Mouse (Mus musculus) bone marrow, adult 2 months (tissue): ENCODE measurements at regions not wholly inside any gene's neighbourhood (a gene's known extent, or its start where the extent isn't known, plus 50 kb on each side); places are given as distances from the start of the nearest gene placed in this dataset.

Experiments
- CTCF ChIP-seq: fragments of 200-500 bp; IDR thresholded peaks from 2 replicates; pipeline ENCODE4 v1.5.1; 2011; ENCODE audit warnings: low read length, control low read depth; ENCODE audit not compliant: control insufficient read depth, insufficient read depth
- POLR2A ChIP-seq: fragments of 200-500 bp; IDR thresholded peaks from 2 replicates; pipeline ENCODE4 v1.6.1; 2011; ENCODE audit warnings: low read depth, mild to moderate bottlenecking, control low read depth, low read length, borderline replicate concordance; ENCODE audit not compliant: control insufficient read depth

DNA sequence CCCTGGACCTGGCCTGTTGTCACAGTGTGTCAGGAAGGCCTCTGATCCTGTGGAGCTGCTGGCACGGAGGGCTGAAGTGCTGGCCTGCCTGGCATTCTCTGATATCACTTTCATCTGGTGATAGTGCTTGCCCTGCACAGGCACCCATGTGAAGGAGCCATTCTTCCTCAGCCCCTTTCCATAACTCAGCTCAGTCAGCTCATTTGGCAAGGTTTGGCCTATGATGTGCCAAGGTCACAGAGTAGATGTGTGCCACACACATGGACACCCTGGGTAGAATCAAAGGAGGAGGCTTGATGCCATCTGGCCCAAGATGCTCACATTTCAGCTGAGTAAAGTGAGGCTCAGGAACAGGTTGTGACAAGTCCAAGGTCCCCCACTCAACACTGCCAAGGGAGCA, 558.5 kb upstream of the Klf4 start:
- no peak for TF ChIP-seq CTCF
- no peak for TF ChIP-seq POLR2A
